Mouse (Mus musculus): ENCODE data around the gene Llgl2. TPM values are rescaled to one million over a fixed set of nuclear protein-coding genes. Genes with fewer than 3 reads are reported as not detected.

Gene Llgl2
- polyA plus RNA-seq, 1 experiment from 2014 or later, result 6.2 TPM

GRCm38 (mm10) chr11:115812533-115813420 lies 11.1 kb upstream of the Llgl2 start:
- 4% methylated on average over 28 of the region's 28 CpGs for WGBS
- H3K4me1 ChIP-seq (ENCODE audit: control insufficient read depth, insufficient read depth, low read length), result peaks cover 27% of the 10 kb centered on the region
- peak overlapping the region; percentile 96 for H3K4me3 ChIP-seq (ENCODE audit: low read depth, low read length)
- peak overlapping the region; percentile 56; the same call in 1 of the 2 replicates for H3K27ac ChIP-seq (replicated peaks; ENCODE audit: low read depth, low read length)
- peaks cover 5% of the 10 kb centered on the region; the same call in 1 of the 2 replicates for H3K36me3 ChIP-seq (ENCODE audit: control insufficient read depth, insufficient read depth, low read length)
- peak overlapping the region; percentile 75 for H3K9ac ChIP-seq (ENCODE audit: low read length)
- ATAC-seq (ENCODE audit: insufficient number of reproducible peaks, low FRiP score, low TSS enrichment, low read depth) (peak; percentile 8; the same call in 1 of the 2 replicates), DNase-seq (ENCODE audit: low spot score) (peak; percentile 76)
- H3K4me2 ChIP-seq (ENCODE audit: low read depth, severe bottlenecking), result peak overlapping the region; percentile 92
- H3K27me3 ChIP-seq (ENCODE audit: control insufficient read depth, insufficient read depth, low read length), result no peaks in the 10 kb centered on the region
- H3K9me3 ChIP-seq (ENCODE audit: control insufficient read depth, low read length), result no peaks in the 10 kb centered on the region

GRCm38 (mm10) chr11:115813507-115814296 lies 10.1 kb upstream of the Llgl2 start, which contains the start of gene Caskin2:
TSS of gene Caskin2 (minus strand) at chr11:115813639.
- DNase-seq (ENCODE audit: low spot score) (peak; percentile 99), ATAC-seq (ENCODE audit: insufficient number of reproducible peaks, low FRiP score, low TSS enrichment, low read depth) (peak; percentile 91)
- Histone ChIP-seq H3K4me1 (ENCODE audit: control insufficient read depth, insufficient read depth, low read length) (peaks cover 24% of the 10 kb centered on the region), H3K4me3 (ENCODE audit: low read depth, low read length) (peak within 1 kb of the TSS; percentile 96), H3K27me3 (ENCODE audit: control insufficient read depth, insufficient read depth, low read length) (no peaks in the 10 kb centered on the region), H3K27ac (replicated peaks; ENCODE audit: low read depth, low read length) (peak within 1 kb of the TSS; percentile 56; the same call in 1 of the 2 replicates), H3K36me3 (ENCODE audit: control insufficient read depth, insufficient read depth, low read length) (peaks cover 5% of the 10 kb centered on the region; the same call in 1 of the 2 replicates), H3K9ac (ENCODE audit: low read length) (peak within 1 kb of the TSS; percentile 75), H3K4me2 (ENCODE audit: low read depth, severe bottlenecking) (peak within 1 kb of the TSS; percentile 92), H3K9me3 (ENCODE audit: control insufficient read depth, low read length) (no peaks in the 10 kb centered on the region)
- under 1% methylated on average over 41 of the region's 44 CpGs for WGBS

GRCm38 (mm10) chr11:115814605-115815450 lies 9.0 kb upstream of the Llgl2 start, which contains the start of gene Tsen54:
TSS of gene Tsen54 (plus strand) at chr11:115814724.
- under 1% methylated on average over 78 of the region's 84 CpGs for WGBS
- Histone ChIP-seq H3K9ac (ENCODE audit: low read length) (peak within 1 kb of the TSS; percentile 77), H3K4me2 (ENCODE audit: low read depth, severe bottlenecking) (peak within 1 kb of the TSS; percentile 92), H3K4me1 (ENCODE audit: control insufficient read depth, insufficient read depth, low read length) (peaks cover 18% of the 10 kb centered on the region), H3K9me3 (ENCODE audit: control insufficient read depth, low read length) (no peaks in the 10 kb centered on the region), H3K27ac (replicated peaks; ENCODE audit: low read depth, low read length) (peak within 1 kb of the TSS; percentile 61; the same call in 1 of the 2 replicates), H3K27me3 (ENCODE audit: control insufficient read depth, insufficient read depth, low read length) (no peaks in the 10 kb centered on the region), H3K4me3 (ENCODE audit: low read depth, low read length) (peak within 1 kb of the TSS; percentile 96), H3K36me3 (ENCODE audit: control insufficient read depth, insufficient read depth, low read length) (peaks cover 5% of the 10 kb centered on the region; the same call in 1 of the 2 replicates)
- ATAC-seq (ENCODE audit: insufficient number of reproducible peaks, low FRiP score, low TSS enrichment, low read depth), result peak; percentile 37
- peak; percentile 90 for DNase-seq (ENCODE audit: low spot score)

GRCm38 (mm10) chr11:115817331-115817730 lies 6.5 kb upstream of the Llgl2 start:
- Histone ChIP-seq H3K27me3 (ENCODE audit: control insufficient read depth, insufficient read depth, low read length) (no peaks in the 10 kb centered on the region), H3K4me1 (ENCODE audit: control insufficient read depth, insufficient read depth, low read length) (peaks cover 11% of the 10 kb centered on the region), H3K4me2 (ENCODE audit: low read depth, severe bottlenecking) (no peak overlapping the region), H3K27ac (replicated peaks; ENCODE audit: low read depth, low read length) (no peak overlapping the region), H3K4me3 (ENCODE audit: low read depth, low read length) (no peak overlapping the region), H3K9me3 (ENCODE audit: control insufficient read depth, low read length) (no peaks in the 10 kb centered on the region), H3K9ac (ENCODE audit: low read length) (no peak overlapping the region), H3K36me3 (ENCODE audit: control insufficient read depth, insufficient read depth, low read length) (peaks cover 3% of the 10 kb centered on the region; the same call in 1 of the 2 replicates)
- 95% methylated on average over 5 of the region's 5 CpGs for WGBS
- ATAC-seq (ENCODE audit: insufficient number of reproducible peaks, low FRiP score, low TSS enrichment, low read depth), result no peak
- no peak for DNase-seq (ENCODE audit: low spot score)

- H3K4me2 ChIP-seq (ENCODE audit: low read depth, severe bottlenecking), result no peak overlapping the region
- no peaks in the 10 kb centered on the region for H3K9me3 ChIP-seq (ENCODE audit: control insufficient read depth, low read length)
- H3K4me1 ChIP-seq (ENCODE audit: control insufficient read depth, insufficient read depth, low read length), result peaks cover 6% of the 10 kb centered on the region; the same call in 1 of the 2 replicates
- ATAC-seq (ENCODE audit: insufficient number of reproducible peaks, low FRiP score, low TSS enrichment, low read depth) (no peak), DNase-seq (ENCODE audit: low spot score) (no peak)
- H3K27me3 ChIP-seq (ENCODE audit: control insufficient read depth, insufficient read depth, low read length), result peaks cover 3% of the 10 kb centered on the region; the same call in 1 of the 2 replicates
- no peak overlapping the region for H3K9ac ChIP-seq (ENCODE audit: low read length)
- no peak overlapping the region for H3K27ac ChIP-seq (replicated peaks; ENCODE audit: low read depth, low read length)
- WGBS, result 83% methylated on average over 16 of the region's 16 CpGs
- peaks cover 6% of the 10 kb centered on the region; the same call in 1 of the 2 replicates for H3K36me3 ChIP-seq (ENCODE audit: control insufficient read depth, insufficient read depth, low read length)
- no peak overlapping the region for H3K4me3 ChIP-seq (ENCODE audit: low read depth, low read length)
Measured at GRCm38 (mm10) chr11:115819915-115820623, 3.8 kb upstream of the Llgl2 start.

GRCm38 (mm10) chr11:115821001-115821400 lies 2.8 kb upstream of the Llgl2 start:
- 93% methylated on average over 4 of the region's 4 CpGs for WGBS
- no peaks in the 10 kb centered on the region for H3K9me3 ChIP-seq (ENCODE audit: control insufficient read depth, low read length)
- H3K4me2 ChIP-seq (ENCODE audit: low read depth, severe bottlenecking), result no peak overlapping the region
- H3K36me3 ChIP-seq (ENCODE audit: control insufficient read depth, insufficient read depth, low read length), result peaks cover 6% of the 10 kb centered on the region; the same call in 1 of the 2 replicates
- no peak overlapping the region for H3K9ac ChIP-seq (ENCODE audit: low read length)
- no peaks in the 10 kb centered on the region for H3K4me1 ChIP-seq (ENCODE audit: control insufficient read depth, insufficient read depth, low read length)
- no peak overlapping the region for H3K4me3 ChIP-seq (ENCODE audit: low read depth, low read length)
- no peak for ATAC-seq (ENCODE audit: insufficient number of reproducible peaks, low FRiP score, low TSS enrichment, low read depth)
- peaks cover 3% of the 10 kb centered on the region; the same call in 1 of the 2 replicates for H3K27me3 ChIP-seq (ENCODE audit: control insufficient read depth, insufficient read depth, low read length)
- no peak overlapping the region for H3K27ac ChIP-seq (replicated peaks; ENCODE audit: low read depth, low read length)
- no peak for DNase-seq (ENCODE audit: low spot score)

- H3K4me1 ChIP-seq (ENCODE audit: control insufficient read depth, insufficient read depth, low read length), result no peaks in the 10 kb centered on the region
- H3K27me3 ChIP-seq (ENCODE audit: control insufficient read depth, insufficient read depth, low read length), result peaks cover 3% of the 10 kb centered on the region; the same call in 1 of the 2 replicates
- peak overlapping the region; percentile 97 for H3K4me2 ChIP-seq (ENCODE audit: low read depth, severe bottlenecking)
- H3K27ac ChIP-seq (replicated peaks; ENCODE audit: low read depth, low read length), result no peak overlapping the region
- H3K36me3 ChIP-seq (ENCODE audit: control insufficient read depth, insufficient read depth, low read length), result peaks cover 6% of the 10 kb centered on the region; the same call in 1 of the 2 replicates
- ATAC-seq (ENCODE audit: insufficient number of reproducible peaks, low FRiP score, low TSS enrichment, low read depth) (no peak), DNase-seq (ENCODE audit: low spot score) (no peak)
- WGBS, result 19% methylated on average over 11 of the region's 11 CpGs
- peak overlapping the region; percentile 64 for H3K4me3 ChIP-seq (ENCODE audit: low read depth, low read length)
- H3K9me3 ChIP-seq (ENCODE audit: control insufficient read depth, low read length), result no peaks in the 10 kb centered on the region
- no peak overlapping the region for H3K9ac ChIP-seq (ENCODE audit: low read length)
Measured at GRCm38 (mm10) chr11:115824813-115825212, 964 bp downstream of the Llgl2 start.
